Mouse (Mus musculus): Measurements from ENCODE around the gene Slc25a12. TPM values are rescaled to one million over a fixed set of nuclear protein-coding genes. Genes with fewer than 3 reads are reported as not detected.

Gene Slc25a12
- total and polyA plus RNA-seq, 3 experiments: 46.3 to 74.1 (median 60.7) TPM

DNA sequence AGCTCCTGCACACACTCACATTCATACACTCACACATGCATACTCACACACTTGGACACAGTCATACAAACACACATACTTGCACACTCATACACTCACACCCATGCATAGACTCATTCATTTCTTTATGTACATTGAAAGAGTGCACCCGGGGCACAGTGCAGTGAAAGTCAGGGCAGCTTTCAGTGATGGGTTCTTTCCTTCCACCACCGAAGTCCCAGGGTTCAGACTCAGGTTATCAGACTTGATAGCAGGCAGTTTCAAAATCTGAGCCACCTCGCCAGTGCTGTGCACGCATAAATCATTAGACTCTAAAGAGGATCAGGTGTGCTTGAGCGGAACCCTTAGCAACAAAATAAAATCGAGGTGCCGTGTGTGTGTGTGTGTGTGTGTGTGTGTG lies 17.4 kb downstream of the Slc25a12 start:
- DNase-seq: no peak

DNA sequence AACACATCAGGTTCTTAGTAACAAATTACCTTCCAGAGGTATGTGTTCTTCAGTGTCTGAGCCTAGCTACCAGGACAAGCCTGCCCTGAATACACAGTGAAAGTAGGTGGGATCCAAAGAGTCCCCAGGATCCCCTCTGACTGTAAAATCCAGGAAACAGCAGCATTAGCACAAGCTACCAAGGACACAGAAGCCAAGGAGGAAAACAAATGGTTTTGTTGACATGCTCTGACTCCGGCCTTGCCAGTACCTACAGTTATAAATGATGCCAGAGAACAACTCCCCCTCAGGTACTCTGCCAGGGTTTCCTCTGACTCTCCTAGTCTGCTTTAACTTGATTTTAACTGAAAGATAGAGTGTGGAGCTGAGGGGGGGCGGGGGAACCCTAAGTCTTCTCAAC lies 18.0 kb downstream of the Slc25a12 start:
- peak; percentile 56 for DNase-seq

DNA sequence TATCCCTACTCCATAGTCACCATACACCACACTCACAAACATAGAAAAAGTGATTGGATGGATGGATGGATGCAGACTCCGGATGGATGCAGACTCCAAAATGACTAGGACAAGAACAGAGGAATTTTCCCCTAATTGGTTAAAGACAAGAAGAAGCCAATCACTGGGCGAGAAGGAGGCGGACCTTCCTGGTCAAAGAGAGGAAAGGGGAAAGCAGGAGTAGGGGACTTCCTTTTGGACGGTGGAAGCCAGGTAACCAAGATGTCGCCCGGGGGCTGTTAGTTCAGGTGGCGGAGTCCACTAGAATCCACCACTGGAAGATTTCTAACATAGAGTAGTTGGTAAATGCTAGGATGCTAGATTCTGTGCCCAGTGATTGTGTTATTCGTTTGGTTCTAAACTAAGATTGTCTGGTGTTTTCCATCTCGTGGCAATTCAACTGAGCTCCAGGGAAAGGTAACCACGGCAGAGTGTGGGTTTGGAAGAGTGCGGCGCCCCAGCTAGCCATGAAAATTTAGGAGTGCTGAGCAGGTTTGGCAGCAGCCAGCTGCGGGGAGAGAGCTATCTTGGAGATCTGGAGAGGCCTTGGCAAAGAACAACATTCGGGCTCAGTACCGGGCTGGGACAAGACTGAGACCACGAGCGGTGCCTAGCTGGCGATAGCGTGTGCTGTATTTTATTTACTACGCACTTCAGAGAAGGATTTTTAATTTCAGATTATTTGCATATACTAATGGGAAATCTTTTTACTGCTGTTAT lies 19.6 kb downstream of the Slc25a12 start:
- DNase-seq: no peak

DNA sequence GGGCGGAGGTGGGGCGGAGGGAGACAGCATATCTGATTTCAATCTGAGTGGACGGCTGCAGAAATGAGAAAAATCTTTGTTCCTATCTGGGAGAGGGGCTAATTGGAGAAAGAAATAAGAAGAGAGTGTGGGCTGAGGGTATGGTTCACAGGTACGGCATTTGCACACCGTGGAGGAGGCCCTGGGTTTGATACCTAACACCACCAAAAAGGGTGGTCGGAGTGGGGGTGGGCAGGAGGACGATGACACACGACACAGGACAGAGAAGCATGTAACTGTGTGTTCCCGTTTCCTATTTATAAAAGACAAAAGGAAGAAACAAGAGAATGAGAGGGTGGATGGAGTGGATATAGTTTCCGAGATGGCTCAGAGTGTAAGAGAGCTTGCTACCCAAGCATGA lies 20.4 kb downstream of the Slc25a12 start:
- DNase-seq: no peak

DNA sequence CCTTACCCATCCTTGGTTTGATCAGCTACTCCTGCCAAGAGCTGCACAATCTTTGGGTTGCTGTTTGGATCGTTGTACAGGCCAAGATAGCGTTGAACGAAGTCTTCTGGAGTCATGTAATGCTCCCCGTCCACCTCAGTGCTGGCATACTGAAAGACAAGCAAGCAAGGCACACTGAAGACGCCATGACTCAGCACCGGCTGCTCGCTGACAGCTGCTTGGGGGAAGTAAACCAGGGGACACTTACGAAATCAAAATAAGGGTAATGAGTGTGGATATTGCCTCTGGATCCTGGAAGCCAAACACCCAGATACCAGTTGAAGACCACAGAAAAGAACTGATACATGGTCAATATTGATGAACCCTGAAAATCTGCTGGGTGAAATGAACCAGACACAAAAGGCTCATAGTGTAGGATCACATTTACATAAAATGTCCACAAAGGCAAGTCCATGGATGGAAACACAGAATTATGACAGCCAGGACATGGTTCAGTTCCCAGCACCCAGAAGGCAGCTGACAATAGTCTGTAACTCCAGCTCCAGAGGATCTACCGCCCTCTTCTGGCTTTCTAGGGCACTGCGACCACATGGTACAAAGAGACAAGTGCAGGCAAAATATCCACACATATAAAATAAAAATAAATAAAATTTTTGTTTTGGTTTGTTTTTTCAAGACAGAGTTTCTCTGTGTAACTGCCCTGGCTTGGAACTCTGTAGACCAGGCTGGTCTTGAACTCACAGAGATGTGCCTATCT lies 23.5 kb downstream of the Slc25a12 start:
- no peak for DNase-seq

DNA sequence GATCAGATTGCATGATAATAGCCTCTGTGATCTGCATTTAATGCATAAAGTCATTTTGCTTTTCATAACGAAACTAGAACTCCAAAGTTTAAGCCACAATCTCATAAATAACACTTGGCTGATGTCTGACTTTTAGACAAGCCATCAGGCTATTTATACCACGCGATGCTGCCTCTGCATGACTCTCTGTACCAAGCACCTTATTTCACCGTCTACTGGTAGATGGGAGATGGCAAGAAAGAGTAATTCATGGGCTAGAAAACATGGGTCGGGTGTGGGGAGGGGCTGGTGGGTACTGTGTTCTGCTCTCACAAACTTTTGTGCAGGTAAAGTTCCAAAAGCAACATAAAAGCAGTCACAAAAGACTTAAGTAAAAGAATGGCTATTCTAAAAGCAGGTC lies 27.4 kb downstream of the Slc25a12 start:
- no peak for DNase-seq

DNA sequence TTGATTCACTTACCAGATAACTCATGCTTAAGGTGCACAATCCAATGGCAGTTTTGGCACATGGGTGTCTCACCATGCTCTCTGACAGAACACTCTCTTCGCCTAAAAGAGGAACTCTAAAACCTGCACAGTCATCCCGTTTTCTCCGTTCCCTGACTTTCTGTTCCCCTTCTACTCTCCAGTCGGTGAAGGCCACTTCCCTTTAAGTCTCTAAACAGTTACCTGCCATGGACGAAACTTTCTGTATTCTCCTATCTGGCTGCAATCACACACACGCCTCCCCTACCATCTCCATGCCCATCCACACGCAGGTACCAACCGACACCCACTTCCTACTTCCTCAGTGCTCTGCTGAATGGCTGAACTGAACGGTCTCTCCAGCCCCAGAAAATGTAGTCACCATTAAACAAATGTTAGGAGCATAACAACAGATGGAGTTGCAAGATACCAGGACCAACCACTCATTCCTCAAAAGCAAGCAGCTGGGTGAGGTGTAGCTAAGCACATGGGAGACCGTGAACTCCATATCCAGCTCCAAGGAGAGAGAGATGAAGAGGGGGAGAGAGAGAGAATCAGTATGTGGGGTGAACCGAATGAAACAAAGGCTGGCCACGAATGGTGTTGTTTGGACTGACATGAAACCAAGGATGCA lies 29.3 kb downstream of the Slc25a12 start:
- DNase-seq: no peak

DNA sequence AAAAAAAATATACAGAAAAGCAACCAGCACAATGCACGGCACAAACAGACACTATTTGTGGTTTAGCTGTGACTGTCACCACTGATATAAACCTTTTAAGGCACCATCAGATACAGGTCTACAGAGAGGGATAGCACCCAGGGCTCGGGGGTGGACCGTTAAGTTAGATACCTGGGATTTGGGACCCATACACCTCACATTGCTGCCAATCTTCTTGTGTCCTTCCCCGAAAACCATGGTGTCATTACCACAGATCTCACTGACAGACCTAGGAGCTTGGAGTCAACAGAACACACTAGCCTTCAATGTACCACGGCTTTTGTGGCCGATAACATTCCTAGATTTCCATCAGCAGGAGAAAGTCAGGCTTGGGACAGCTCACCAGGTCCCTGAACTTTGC lies 30.9 kb downstream of the Slc25a12 start:
- DNase-seq: peak; percentile 43

DNA sequence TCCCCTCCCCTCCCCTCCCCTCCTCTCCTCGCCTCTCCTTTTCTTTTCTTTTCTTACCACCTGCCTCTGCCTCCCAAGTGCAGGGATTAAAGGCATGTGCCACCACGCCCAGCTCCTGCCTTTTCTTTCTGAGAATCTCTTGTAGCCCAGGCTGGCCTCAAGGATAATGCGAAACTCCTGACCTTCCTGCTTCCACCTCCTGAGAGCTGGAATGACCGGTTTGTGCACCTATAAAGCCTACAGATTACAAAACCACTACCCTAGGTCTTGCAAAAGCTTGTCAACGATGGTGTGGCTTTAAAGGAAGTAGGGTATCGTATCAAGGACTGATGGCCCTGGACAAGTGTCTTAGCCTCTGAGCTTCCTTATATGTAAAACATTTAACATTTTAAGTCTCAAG lies 31.3 kb downstream of the Slc25a12 start:
- DNase-seq: no peak

DNA sequence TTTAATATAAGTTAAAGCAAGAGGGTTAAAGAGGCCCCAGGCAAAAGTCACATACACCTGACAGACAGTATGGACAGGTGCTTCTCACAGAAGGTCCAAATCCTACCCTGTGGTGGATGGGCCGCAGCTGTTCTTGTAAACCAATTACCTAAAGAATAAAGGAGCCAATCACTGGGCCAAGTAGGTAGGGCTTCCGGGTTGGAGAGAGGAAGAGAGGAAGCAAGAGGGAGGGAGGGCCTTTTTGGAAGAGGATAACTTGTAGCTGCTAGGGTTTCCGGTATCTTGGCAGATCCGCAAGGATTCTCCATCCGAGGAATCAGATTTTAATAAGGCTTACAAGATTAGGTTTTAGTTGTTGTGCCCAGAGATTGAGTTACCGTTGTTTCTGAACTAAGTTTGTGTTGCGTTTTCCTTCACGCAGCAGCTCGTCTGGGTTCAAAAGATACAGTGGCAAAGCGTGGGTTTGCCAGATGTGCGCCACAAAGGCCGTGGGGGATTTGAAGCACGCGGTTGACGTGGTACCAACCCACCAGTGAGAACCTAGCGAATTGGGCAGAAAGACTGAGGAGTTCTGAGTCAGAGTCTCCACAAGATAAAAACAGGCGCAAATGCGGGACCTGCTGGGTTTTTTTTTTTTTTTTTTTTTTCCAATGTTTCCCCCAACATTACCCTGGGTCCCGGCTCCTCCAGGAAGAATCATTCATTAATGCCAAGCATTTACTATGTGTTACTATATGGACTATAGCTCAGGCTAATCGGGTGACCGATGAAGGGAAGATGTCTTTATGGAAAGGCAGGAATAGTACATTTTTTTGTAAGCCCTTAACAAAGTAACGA lies 33.3 kb downstream of the Slc25a12 start:
- DNase-seq: no peak

DNA sequence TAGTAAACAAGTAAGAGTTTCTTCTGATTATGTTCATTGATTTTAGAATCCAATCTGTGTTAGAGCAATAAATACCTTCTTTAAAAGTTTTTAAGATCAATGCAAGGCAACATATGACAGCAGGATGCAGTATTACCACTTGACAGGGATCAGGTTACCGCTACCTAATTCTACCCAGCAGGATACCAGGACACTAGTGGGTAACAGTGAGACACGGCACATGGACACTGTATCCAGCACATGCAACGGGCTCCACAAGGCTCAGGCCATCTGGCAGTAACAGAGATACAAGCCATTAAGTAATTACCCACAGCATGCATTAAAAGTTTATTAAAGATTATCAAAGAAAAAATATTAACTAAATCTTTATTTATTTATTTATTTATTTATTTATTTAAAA lies 37.8 kb downstream of the Slc25a12 start:
- no peak for DNase-seq

DNA sequence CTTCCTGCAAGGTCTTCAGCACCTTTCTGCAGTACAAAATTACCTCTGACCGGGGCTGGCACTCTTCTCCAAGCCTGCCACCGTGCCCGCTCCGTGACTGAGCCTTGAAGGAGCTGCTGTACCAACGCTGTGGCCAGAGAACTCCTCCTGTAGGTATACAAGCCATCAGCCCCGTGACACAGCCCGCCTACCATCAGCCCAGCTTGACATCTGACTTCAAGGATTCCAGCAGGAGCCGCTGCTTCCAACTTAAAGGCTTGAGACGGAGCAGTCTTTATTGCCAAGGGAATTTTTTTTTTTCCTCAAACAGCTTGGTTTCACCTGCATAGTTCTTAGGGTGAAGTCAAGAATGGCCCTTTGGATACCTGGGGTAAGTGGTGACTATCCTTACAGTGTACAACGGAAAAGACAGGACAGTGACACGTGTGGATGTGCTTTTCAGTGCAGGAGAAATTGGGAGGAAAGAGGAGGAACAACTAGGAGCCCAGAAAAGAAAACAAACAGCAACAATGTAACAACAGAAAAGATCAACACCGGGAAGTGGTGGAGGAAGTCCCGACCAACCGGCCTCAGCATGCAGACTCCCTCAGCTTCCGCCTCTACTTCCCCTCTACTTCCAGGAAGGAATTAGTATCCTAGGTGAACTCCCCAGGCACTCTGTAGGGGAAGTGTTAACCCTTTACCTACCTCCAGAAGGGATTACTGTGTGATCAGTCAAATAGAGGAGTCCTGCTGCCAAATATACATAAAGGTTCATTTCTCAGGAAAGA lies 39.0 kb downstream of the Slc25a12 start:
- DNase-seq: no peak

DNA sequence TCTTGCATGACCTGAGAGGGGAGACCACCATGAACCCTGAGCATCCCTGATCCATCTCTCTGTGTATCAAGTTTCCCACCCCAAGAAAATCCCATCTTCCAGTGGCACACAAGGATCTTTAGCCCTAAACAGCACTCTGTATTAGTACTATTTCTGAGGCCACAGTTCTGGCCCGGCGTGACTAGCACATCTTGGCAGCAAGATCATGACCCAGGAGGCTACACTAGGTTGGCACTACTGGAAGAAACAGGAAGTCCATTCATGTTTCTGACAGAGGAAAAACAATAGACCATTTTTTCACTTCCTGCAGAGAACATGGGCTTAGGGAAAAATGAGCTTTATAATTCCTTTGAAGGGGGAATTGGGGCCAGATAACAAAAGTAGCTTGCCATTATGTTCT lies 39.8 kb downstream of the Slc25a12 start:
- no peak for DNase-seq

DNA sequence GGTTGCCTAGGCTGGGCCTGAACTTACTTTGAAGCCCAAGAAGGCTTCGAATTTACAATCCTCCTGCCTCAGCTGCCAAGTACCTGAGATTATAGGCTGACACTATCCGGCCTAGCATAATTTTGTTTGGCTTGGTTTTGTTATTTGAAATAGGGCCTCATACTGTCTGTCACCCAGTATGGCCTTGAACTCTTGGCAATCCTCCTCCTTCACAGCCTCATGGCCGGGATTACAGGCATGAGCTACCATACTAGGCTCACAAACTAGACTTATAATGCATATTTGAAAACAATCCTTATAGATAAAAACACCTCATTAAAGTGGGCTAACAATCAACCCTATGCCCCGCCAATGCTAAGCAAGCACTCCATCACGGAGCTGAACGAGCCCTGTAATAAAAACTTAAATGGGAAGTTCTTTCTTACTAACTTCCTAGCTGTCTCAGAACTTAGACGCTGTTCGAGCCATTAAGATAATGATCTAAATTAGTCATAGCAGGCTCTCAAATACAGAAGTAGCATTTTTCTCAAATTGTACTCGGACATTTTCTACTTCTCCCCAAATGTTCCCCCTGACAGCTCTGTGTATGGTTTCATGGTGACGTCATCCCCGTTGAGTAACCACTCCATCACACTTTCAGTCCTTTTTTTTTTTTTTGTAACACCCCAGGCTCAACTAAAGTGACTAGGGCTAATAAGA lies 40.6 kb downstream of the Slc25a12 start:
- peak; percentile 70 for DNase-seq

DNA sequence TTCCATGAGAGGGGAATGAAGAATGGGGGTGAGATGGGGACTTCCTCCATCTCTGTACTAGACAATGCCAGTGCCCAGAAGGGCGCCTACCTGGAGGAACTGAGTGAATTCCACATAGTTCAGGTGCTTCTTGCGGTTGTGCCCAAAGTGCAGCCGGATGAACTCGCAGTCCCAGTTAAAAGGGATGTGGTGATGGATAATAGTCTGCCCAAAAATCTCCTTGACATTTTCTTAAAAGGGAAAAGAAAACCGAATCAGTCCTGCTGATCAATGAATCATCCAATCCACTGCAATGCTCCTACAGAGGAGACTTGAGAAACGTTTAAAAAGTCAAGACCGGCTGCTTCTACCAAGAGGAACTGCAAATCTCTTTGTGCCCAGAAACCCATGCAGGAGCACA lies 43.7 kb downstream of the Slc25a12 start:
- DNase-seq: peak; percentile 35

DNA sequence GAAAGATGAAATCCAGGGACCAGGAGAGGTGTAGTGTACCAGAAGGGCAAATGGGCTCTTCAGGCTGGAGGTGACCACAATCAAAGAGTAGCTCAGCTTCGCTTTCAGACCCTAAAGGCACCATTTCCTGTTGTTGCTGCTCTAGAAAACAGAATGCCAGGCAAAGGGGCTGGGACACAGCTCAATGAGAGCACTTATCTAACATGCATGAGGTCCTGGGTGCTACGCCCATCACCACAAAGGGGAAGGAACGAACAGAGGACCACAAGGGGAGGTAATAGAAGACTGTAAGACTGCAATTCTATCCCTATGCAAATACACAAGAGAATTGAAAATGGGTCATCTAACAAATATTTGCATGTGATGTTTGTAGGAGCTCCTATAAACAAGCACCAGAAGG lies 46.1 kb downstream of the Slc25a12 start:
- no peak for DNase-seq

DNA sequence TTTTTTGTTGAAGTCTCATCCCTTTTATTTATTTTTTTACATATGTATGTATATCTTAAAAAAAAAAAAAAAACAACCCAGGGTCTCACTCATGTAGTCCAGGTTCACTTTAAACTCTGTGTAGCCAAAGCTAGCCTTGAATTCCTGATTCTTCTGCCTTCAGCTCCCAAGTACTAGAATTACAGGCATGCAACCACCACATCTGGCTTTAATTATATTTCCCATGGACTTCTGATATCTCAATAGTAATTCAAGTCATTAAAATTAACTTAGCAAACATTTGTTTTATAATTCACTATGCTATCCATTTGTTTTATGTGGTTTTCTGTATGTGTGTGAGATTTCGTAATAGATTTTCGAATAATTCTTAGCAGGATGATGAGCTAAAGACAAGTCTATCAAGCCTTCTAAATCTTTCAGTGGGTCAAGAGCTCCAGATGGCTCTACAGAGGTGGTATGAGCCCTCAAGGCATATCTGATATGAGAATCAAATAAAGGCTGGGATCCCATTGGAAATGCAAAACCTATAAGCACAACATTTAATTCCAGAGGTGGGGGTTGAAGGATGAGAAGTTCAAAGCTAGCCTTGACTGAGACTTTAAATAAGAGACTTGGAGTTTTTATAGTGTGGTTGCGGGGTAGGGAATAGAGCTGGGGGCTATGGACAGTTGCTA lies 51.3 kb downstream of the Slc25a12 start:
- DNase-seq: no peak

DNA sequence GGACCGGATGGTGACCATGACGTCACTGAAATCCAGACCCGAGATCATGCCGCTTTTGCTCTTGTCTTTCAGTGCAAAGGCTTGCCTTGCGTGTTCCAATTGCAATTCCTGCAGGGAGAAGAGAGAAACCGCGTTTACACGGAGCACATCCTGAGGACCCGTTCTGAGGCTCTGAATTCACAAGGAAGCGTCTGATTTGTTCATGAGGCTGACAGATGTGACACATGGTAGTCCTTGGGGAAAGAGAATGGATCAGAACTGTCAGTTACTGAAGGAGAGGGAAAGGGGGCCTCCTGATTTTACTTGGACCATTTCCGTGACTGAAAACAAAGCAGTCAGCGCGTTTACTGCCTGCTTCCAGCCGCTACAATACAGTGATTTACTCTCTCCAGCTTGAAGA lies 52.5 kb downstream of the Slc25a12 start:
- DNase-seq: no peak

DNA sequence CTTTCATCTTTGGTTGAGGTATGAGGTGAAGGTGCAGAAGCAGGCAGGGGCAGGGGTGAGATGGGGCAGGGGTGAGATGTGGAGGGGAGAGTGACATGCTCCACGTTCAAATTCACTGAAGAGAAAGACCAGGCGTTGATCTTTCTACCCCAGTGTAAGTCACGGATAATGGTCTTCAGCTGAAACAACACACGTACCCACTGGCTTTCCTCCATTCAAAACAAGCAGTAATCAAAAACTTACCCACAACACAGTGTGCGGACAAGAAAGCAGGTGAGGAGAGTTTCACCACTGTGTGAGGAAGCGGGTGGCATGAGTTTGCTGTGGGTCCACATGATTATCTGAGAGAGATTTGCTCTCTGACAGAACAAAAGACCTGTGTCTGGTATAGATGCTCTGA lies 53.5 kb downstream of the Slc25a12 start:
- DNase-seq: no peak

DNA sequence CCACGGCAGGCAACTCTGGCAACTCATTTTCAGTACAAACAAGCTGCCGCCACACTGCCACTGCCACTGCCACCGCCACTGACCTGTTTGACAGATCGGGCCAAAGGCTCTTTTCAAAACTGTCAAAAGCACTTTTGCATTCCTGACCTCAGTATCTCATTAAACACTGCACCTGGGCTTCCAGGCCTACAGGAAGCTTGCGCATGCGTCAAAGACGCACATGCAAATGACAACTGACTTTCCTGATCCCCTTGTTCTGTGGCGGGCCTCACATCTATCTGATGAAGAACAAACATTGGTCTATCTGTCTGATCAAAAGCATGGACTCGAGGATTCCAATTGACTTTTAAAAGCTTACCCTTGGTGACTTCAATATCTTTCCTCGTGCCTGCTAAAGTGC lies 55.5 kb downstream of the Slc25a12 start:
- no peak for DNase-seq

Data from adrenal gland, adult 2 months (tissue).